Mouse (Mus musculus) heart, adult 18-20 months (tissue): ENCODE measurements around the gene Lpin1. TPM values are rescaled to one million over a fixed set of nuclear protein-coding genes. Genes with fewer than 3 reads are reported as not detected.

Source experiments
- DNase-seq, 2 experiments: peaks; one replicate each; pipeline ENCODE4 v3.0.0; 2021 to 2022; ENCODE audit warnings: mixed read lengths in 1 of 2
- total RNA-seq, 2 experiments: library from RNA; stranded (reverse); gene quantifications; 2 replicates each; pipeline ENCODE4 v1.2.3; 2021

Lpin1 gene
- total RNA-seq, 2 experiments from 2014 or later = 161 to 165 TPM

- no peak for DNase-seq
Observed at GRCm38 (mm10) chr12:16528650-16529049, 82.1 kb downstream of the Lpin1 start.

- DNase-seq = no peak
Observed at GRCm38 (mm10) chr12:16527941-16528340, 82.8 kb downstream of the Lpin1 start.

- DNase-seq = no peak
Observed at GRCm38 (mm10) chr12:16526862-16527261, 83.9 kb downstream of the Lpin1 start.

GRCm38 (mm10) chr12:16526134-16526533, 84.6 kb downstream of the Lpin1 start:
- DNase-seq = peak in 1 of 2 experiments; percentile 12

GRCm38 (mm10) chr12:16515183-16515582, 95.6 kb downstream of the Lpin1 start:
- DNase-seq = peak; percentile 71 to 83

GRCm38 (mm10) chr12:16512991-16513390, 97.8 kb downstream of the Lpin1 start:
- DNase-seq = no peak

GRCm38 (mm10) chr12:16509122-16509752, 101.5 kb downstream of the Lpin1 start:
- DNase-seq = peak; percentile 71 to 85

GRCm38 (mm10) chr12:16506796-16507790, 103.7 kb downstream of the Lpin1 start:
- DNase-seq = no peak

- no peak for DNase-seq
Observed at GRCm38 (mm10) chr12:16504244-16504643, 106.5 kb downstream of the Lpin1 start.

- DNase-seq = no peak
Observed at GRCm38 (mm10) chr12:16497960-16498359, 112.8 kb downstream of the Lpin1 start.

- no peak for DNase-seq
Observed at GRCm38 (mm10) chr12:16492713-16493112, 118.1 kb downstream of the Lpin1 start.

GRCm38 (mm10) chr12:16488899-16489298, 121.9 kb downstream of the Lpin1 start:
- DNase-seq = no peak

- no peak for DNase-seq
Observed at GRCm38 (mm10) chr12:16487453-16487852, 123.3 kb downstream of the Lpin1 start.

Other genes starting within 250 kb of the Lpin1 start
- gene Ntsr2, start 42.4 kb upstream of the Lpin1 start, total RNA-seq = 1 to 10 TPM; 7.2 to 7.9 TPM
- gene Greb1, start 189.9 kb upstream of the Lpin1 start, total RNA-seq = under 1 TPM; 0.27 to 0.33 TPM
- 10 to 100 TPM; 84.6 to 86.7 TPM for gene E2f6, start 200.0 kb upstream of the Lpin1 start, total RNA-seq